Mouse (Mus musculus) liver, embryonic 14.5 days (tissue): Measurements from ENCODE around the gene Zcrb1.

ENCODE experiments used
- CTCF ChIP-seq: IDR thresholded peaks from 2 replicates; pipeline ENCODE4 v1.5.1; 2016; ENCODE audit warnings: antibody characterized with exemption, low read depth, control low read depth
- EP300 ChIP-seq: IDR thresholded peaks from 2 replicates; pipeline ENCODE4 v1.6.1; 2016; ENCODE audit warnings: antibody characterized with exemption, low read depth

DNA sequence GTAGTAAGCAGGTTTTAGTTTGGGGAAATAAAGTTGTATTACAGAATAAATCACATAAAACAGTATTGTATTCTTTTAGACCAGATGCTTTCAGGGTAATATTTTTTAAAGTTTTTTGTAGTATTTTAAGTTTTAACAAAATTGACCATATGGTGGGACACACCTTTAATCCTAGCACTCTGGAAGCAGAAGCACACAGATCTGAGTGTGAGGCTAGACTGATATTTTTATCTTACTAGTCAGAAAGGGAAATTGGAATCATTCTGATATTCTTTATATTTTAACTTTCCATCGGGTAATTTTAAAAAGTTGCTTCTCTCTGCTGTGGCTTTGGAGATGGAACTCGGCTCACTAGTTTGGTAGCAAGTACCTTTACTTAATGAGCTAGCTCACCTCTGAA, 4.6 kb upstream of the Zcrb1 start:
- TF ChIP-seq CTCF (no peak), EP300 (no peak)
